Mouse (Mus musculus): Measurements from ENCODE around the gene Rpl19.

Rpl19 gene

GRCm38 (mm10) chr11:98052989-98053834 is 26.7 kb downstream of the Rpl19 start, which contains the start of gene Stac2:
TSS of gene Stac2 (minus strand) at chr11:98053462.
- no peak for DNase-seq (ENCODE audit: low spot score)

GRCm38 (mm10) chr11:98057466-98057865 is 31.0 kb downstream of the Rpl19 start:
- no peak for DNase-seq (ENCODE audit: low spot score)

- no peak for DNase-seq (ENCODE audit: low spot score)
Measured at GRCm38 (mm10) chr11:98057998-98058397, 31.5 kb downstream of the Rpl19 start.

- DNase-seq (ENCODE audit: low spot score), result no peak
Measured at GRCm38 (mm10) chr11:98059662-98060061, 33.2 kb downstream of the Rpl19 start.

- DNase-seq (ENCODE audit: low spot score), result no peak
Measured at GRCm38 (mm10) chr11:98060104-98060692, 33.7 kb downstream of the Rpl19 start.

GRCm38 (mm10) chr11:98061441-98061840 is 34.9 kb downstream of the Rpl19 start:
- no peak for DNase-seq (ENCODE audit: low spot score)

DNA sequence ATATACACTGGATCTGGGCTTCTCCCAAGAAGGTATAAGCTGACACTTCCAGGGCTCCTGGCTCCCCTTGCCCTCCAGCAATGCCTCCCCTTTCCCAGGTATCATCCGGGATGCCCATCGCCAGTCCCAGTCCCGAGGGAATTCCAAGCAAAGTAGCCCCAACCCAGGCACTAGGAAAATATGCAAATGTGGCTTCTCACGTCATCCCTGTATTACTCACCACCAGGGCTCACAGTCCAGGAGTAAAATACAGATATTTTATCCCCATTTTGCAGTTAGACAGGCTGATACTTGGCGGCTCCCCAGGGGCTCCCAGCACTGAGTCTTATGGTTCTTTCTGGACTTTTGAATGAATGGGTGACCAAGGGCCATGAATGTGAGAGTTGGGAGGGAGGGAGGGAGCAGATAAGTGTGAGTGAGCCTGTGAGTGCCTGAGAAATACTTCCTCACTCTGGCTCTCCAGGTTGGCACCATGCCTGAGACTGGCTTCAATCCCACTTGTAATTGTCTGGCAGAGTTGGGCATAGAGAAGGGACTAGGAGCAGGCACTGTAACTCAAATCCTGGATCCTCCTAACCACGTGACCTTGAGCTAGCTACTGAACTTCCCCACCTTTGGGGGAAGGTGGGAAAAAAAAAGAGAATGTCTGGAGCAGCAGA is 35.5 kb downstream of the Rpl19 start:
- DNase-seq (ENCODE audit: low spot score), result no peak

DNA sequence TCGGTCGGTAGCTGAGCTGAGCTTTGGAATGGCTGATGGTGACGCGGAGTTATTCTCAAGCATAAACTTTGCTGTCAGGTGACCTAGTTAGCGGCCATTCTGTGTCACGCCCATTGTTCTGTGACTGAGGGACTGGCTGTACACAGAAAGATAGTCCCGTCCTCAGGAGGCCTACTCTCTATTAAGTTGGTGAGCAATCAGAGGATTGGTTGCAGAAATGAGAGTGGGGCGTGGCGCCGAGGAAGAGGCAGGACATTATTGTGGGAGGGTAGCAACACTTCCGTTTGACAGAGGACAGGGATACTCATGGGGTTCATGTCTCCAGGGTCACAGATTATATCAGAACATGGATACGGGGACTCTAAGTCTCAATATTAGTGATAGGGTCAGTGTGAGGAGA is 39.7 kb downstream of the Rpl19 start:
- DNase-seq (ENCODE audit: low spot score), result no peak

DNA sequence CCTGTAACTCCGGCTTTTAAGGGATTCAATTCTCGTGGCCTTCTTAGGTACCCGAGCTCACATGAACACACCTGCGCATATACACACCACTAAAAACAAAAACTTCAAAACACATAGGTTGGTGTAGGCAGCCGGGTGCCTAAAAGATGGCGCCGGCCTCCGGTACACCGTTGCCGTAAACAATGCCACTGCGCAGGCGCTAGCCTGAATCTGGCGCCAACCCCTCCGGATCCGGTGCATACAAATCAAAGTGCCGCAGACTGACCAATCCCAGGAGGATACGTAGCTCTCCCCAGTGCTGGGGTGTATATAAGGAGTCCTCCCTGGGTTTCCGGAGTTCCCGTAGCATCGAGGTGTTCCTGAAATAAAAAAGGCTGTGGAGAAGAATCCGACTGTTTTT is 40.7 kb downstream of the Rpl19 start:
- DNase-seq (ENCODE audit: low spot score), result no peak

- no peak for DNase-seq (ENCODE audit: low spot score)
Measured at GRCm38 (mm10) chr11:98073442-98073841, 46.9 kb downstream of the Rpl19 start.

- peak; percentile 91 for DNase-seq (ENCODE audit: low spot score)
Measured at GRCm38 (mm10) chr11:98075195-98075808, 48.8 kb downstream of the Rpl19 start.

DNA sequence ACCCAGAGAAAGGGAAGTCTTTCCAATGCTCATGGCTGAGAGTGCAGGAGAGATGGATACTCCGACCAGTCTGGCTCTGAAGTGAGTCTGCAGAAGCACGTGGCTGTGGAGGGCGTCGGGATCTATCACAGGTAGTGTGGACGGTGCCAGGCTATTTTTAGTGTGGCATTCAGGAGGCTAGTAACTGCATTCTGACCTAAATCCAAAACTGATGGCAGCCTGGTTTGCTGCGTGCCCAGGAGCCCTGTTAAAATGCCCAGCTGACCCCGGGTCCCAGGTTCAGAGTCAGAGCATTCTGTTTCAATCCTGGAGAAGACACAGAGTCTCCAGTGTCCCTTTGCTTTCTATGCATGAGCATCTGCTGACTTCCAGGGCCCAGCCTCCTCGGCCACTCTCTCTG is 50.6 kb downstream of the Rpl19 start:
- DNase-seq (ENCODE audit: low spot score), result no peak
